Mouse (Mus musculus) lung, postnatal 0 days (tissue): ENCODE results near the gene Srsf4. TPM values are rescaled to one million over a fixed set of nuclear protein-coding genes. Genes with fewer than 3 reads are reported as not detected.

ENCODE experiments used
- ATAC-seq: fragments of 200-750 bp; cut with Nextera tagmentation; 2 replicates; pipeline ENCODE4 v1.8.0; 2017; ENCODE audit warnings: moderate library complexity
- DNase-seq: peaks from one replicate; pipeline ENCODE4 v3.0.0-alpha.2; 2016; ENCODE audit warnings: low spot score
- H3K27ac ChIP-seq: fragments of 300-500 bp; sonication (generic); 2 replicates; pipeline ENCODE4 v1.5.1; 2014; ENCODE audit warnings: antibody characterized with exemption, mild to moderate bottlenecking, low read length, mixed read lengths
- H3K27me3 ChIP-seq: fragments of 300-500 bp; sonication (generic); replicated peaks from 2 replicates; pipeline ENCODE4 v1.6.1; 2014; ENCODE audit warnings: low read length, mixed read lengths; ENCODE audit not compliant: insufficient read depth
- H3K36me3 ChIP-seq: fragments of 300-500 bp; sonication (generic); 2 replicates; pipeline ENCODE4 v1.6.1; 2014; ENCODE audit warnings: low read length, mixed read lengths; ENCODE audit not compliant: insufficient read depth
- H3K4me1 ChIP-seq: fragments of 300-500 bp; sonication (generic); 2 replicates; pipeline ENCODE4 v1.6.1; 2014; ENCODE audit warnings: antibody characterized with exemption, low read depth, low read length, mixed read lengths; ENCODE audit not compliant: insufficient read depth
- H3K4me2 ChIP-seq: fragments of 300-500 bp; sonication (generic); replicated peaks from 2 replicates; pipeline ENCODE4 v1.6.1; 2014; ENCODE audit warnings: low read depth, mild to moderate bottlenecking, low read length, moderate library complexity, mixed read lengths
- H3K4me3 ChIP-seq: fragments of 300-500 bp; sonication (generic); 2 replicates; pipeline ENCODE4 v1.5.1; 2014; ENCODE audit warnings: low read depth, low read length
- H3K9ac ChIP-seq: fragments of 300-500 bp; sonication (generic); replicated peaks from 2 replicates; pipeline ENCODE4 v1.6.1; 2014; ENCODE audit warnings: low read depth, mild to moderate bottlenecking
- H3K9me3 ChIP-seq: fragments of 300-500 bp; sonication (generic); 2 replicates; pipeline ENCODE4 v1.6.1; 2016; ENCODE audit warnings: low read length, mixed read lengths
- CTCF ChIP-seq: IDR thresholded peaks from 2 replicates; pipeline ENCODE4 v1.5.1; 2016; ENCODE audit warnings: antibody characterized with exemption, mild to moderate bottlenecking
- EP300 ChIP-seq: IDR thresholded peaks from 2 replicates; pipeline ENCODE4 v1.6.1; 2016; ENCODE audit warnings: antibody characterized with exemption, mild to moderate bottlenecking, control low read depth
- WGBS: fragments of 180-500 bp; shearing (Covaris S2); extraction: QIAGEN DNeasy Blood & Tissue Kit; methylation state at CpG from one replicate; pipeline ENCODE4 v1.1.7; 2014; 5-methylcytosine and 5-hydroxymethylcytosine counted together
- polyA plus RNA-seq: library from polyadenylated mRNA; unstranded; fragments of >200 nt; fragmentation: Nextera tagmentation; extraction: Ambion mirVana; gene quantifications from 2 replicates; pipeline ENCODE4 v1.2.1, GENCODE M21; 2015

Gene Srsf4
- polyA plus RNA-seq, 1 experiment from 2014 or later: 62.6 TPM

DNA sequence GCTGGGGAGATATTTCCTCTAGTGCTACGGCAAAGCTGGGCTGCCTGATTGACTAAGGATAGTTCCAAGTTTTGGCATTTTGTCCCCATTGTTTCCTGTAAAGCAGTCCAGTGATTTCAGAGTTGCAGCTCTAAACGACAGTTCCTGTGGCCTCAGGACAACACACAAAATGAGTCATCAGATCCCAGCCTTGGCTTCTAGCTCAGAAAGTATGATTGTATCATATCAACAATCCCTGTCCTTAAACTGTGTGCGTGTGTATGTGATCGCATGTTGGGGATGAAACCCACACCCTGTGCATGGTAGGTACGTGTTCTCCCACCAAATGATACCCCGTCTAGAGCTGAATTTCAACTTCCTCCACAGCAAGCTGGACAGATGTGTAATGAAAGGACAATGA lies 55.7 kb downstream of the Srsf4 start:
- Histone ChIP-seq H3K9me3 (no peaks in the 10 kb centered on the region), H3K27ac (no peak overlapping the region), H3K36me3 (peaks cover 24% of the 10 kb centered on the region; the same call in 1 of the 2 replicates), H3K9ac (no peak overlapping the region), H3K4me2 (no peak overlapping the region), H3K27me3 (no peaks in the 10 kb centered on the region), H3K4me3 (no peak overlapping the region), H3K4me1 (no peaks in the 10 kb centered on the region)
- 79% methylated on average over 6 of the region's 6 CpGs for WGBS
- no peak for TF ChIP-seq EP300
- no peak for TF ChIP-seq CTCF
- DNase-seq (no peak), ATAC-seq (no peak)

- H3K9me3 ChIP-seq: no peaks in the 10 kb centered on the region
- H3K27ac ChIP-seq: no peak overlapping the region
- DNase-seq: no peak
- H3K9ac ChIP-seq: no peak overlapping the region
- H3K27me3 ChIP-seq: no peaks in the 10 kb centered on the region
- no peak for ATAC-seq
- no peaks in the 10 kb centered on the region for H3K4me1 ChIP-seq
- no peak overlapping the region for H3K4me2 ChIP-seq
- H3K4me3 ChIP-seq: no peak overlapping the region
- 85% methylated on average over 2 of the region's 2 CpGs for WGBS
- TF ChIP-seq CTCF: no peak
- no peak for TF ChIP-seq EP300
- H3K36me3 ChIP-seq: no peaks in the 10 kb centered on the region
Measured at GRCm38 (mm10) chr4:131939459-131939858, 66.0 kb downstream of the Srsf4 start.

GRCm38 (mm10) chr4:131940846-131941245 lies 67.4 kb downstream of the Srsf4 start:
- TF ChIP-seq EP300 (no peak), CTCF (no peak)
- Histone ChIP-seq H3K4me2 (no peak overlapping the region), H3K4me1 (no peaks in the 10 kb centered on the region), H3K36me3 (no peaks in the 10 kb centered on the region), H3K27me3 (no peaks in the 10 kb centered on the region), H3K4me3 (no peak overlapping the region), H3K27ac (no peak overlapping the region), H3K9me3 (no peaks in the 10 kb centered on the region), H3K9ac (no peak overlapping the region)
- WGBS: 90% methylated on average over 4 of the region's 4 CpGs
- DNase-seq: no peak
- no peak for ATAC-seq

GRCm38 (mm10) chr4:131947848-131948247 lies 74.4 kb downstream of the Srsf4 start:
- no peak overlapping the region for H3K27ac ChIP-seq
- no peaks in the 10 kb centered on the region for H3K36me3 ChIP-seq
- 90% methylated on average over 11 of the region's 11 CpGs for WGBS
- no peaks in the 10 kb centered on the region for H3K4me1 ChIP-seq
- ATAC-seq (no peak), DNase-seq (peak; percentile 9)
- H3K27me3 ChIP-seq: no peaks in the 10 kb centered on the region
- no peaks in the 10 kb centered on the region for H3K9me3 ChIP-seq
- no peak for TF ChIP-seq CTCF
- no peak for TF ChIP-seq EP300
- H3K4me3 ChIP-seq: no peak overlapping the region
- H3K4me2 ChIP-seq: no peak overlapping the region
- no peak overlapping the region for H3K9ac ChIP-seq

GRCm38 (mm10) chr4:131949903-131950302 lies 76.5 kb downstream of the Srsf4 start:
- Histone ChIP-seq H3K9ac (no peak overlapping the region), H3K36me3 (no peaks in the 10 kb centered on the region), H3K4me2 (no peak overlapping the region), H3K4me1 (no peaks in the 10 kb centered on the region), H3K4me3 (no peak overlapping the region), H3K9me3 (no peaks in the 10 kb centered on the region), H3K27ac (no peak overlapping the region), H3K27me3 (no peaks in the 10 kb centered on the region)
- 49% methylated on average over 5 of the region's 5 CpGs for WGBS
- no peak for ATAC-seq
- no peak for DNase-seq
- TF ChIP-seq EP300 (no peak), CTCF (no peak)

DNA sequence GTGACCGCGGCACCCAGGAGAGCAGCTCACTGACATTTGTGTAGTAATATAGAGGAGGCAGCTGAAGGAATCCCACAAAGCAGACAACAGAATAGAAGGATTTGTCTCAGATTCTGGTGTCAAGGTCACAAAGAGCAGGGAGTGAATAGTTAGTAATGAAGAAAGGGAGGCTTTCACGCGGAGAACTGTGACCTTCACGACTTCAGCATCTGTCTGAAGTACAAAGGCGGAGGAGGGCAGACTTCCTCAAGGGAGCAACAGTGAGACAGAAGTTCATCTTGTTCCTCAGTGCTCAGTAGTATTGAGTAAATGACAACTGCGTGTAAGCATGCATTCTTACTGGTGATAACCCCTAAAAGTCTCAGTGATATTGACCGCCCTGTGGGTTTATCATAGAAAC lies 77.2 kb downstream of the Srsf4 start:
- no peak overlapping the region for H3K9ac ChIP-seq
- ATAC-seq: no peak
- H3K27me3 ChIP-seq: no peaks in the 10 kb centered on the region
- H3K9me3 ChIP-seq: no peaks in the 10 kb centered on the region
- H3K4me2 ChIP-seq: no peak overlapping the region
- TF ChIP-seq EP300 (no peak), CTCF (no peak)
- no peak overlapping the region for H3K4me3 ChIP-seq
- no peak overlapping the region for H3K27ac ChIP-seq
- H3K36me3 ChIP-seq: no peaks in the 10 kb centered on the region
- DNase-seq: no peak
- H3K4me1 ChIP-seq: no peaks in the 10 kb centered on the region
- WGBS: 78% methylated on average over 8 of the region's 8 CpGs

Other genes with a start within 250 kb of the Srsf4 start
- 8.5 and 9.3 TPM in 2 replicates for gene Ptpru, start 35.3 kb upstream of the Srsf4 start, polyA plus RNA-seq
- gene Mecr, start 30.1 kb upstream of the Srsf4 start, polyA plus RNA-seq: 20.6 and 21.2 TPM in 2 replicates
- 1.3 and 1.8 TPM in 2 replicates for gene Tmem200b, start 48.2 kb downstream of the Srsf4 start, polyA plus RNA-seq
- gene Gm10300, start 201.1 kb downstream of the Srsf4 start, polyA plus RNA-seq: 0.15 and 0.18 TPM in 2 replicates
- 29.9 and 32.5 TPM in 2 replicates for gene Epb41, start 201.7 kb downstream of the Srsf4 start, polyA plus RNA-seq